Mouse (Mus musculus) hindbrain, embryonic 15.5 days (tissue): ENCODE results near the gene Ccdc89. TPM values are rescaled to one million over a fixed set of nuclear protein-coding genes. Genes with fewer than 3 reads are reported as not detected.

Source experiments
- ATAC-seq: fragments of 200-750 bp; cut with Nextera tagmentation; 2 replicates; pipeline ENCODE4 v1.8.0; 2017; ENCODE audit warnings: low read depth, moderate number of reproducible peaks, moderate TSS enrichment; ENCODE audit not compliant: low FRiP score
- H3K27ac ChIP-seq: fragments of 300-500 bp; sonication (generic); replicated peaks from 2 replicates; pipeline ENCODE4 v1.5.1; 2015; ENCODE audit warnings: mild to moderate bottlenecking, inconsistent platforms
- H3K27me3 ChIP-seq: fragments of 300-500 bp; sonication (generic); 2 replicates; pipeline ENCODE4 v1.6.1; 2015; ENCODE audit warnings: control low read depth, inconsistent platforms
- H3K36me3 ChIP-seq: fragments of 300-500 bp; sonication (generic); 2 replicates; pipeline ENCODE4 v1.6.1; 2015; ENCODE audit warnings: control low read depth, inconsistent platforms
- H3K4me1 ChIP-seq: fragments of 300-500 bp; sonication (generic); replicated peaks from 2 replicates; pipeline ENCODE4 v1.6.1; 2015; ENCODE audit warnings: control low read depth, inconsistent platforms
- H3K4me2 ChIP-seq: fragments of 300-500 bp; sonication (generic); 2 replicates; pipeline ENCODE4 v1.6.1; 2015; ENCODE audit warnings: moderate library complexity, mild to moderate bottlenecking, inconsistent platforms
- H3K4me3 ChIP-seq: fragments of 300-500 bp; sonication (generic); 2 replicates; pipeline ENCODE4 v1.5.1; 2015; ENCODE audit warnings: mild to moderate bottlenecking, inconsistent platforms
- H3K9ac ChIP-seq: fragments of 300-500 bp; sonication (generic); 2 replicates; pipeline ENCODE4 v1.6.1; 2015; ENCODE audit warnings: inconsistent platforms
- H3K9me3 ChIP-seq: fragments of 300-500 bp; sonication (generic); 2 replicates; pipeline ENCODE4 v1.6.1; 2016; ENCODE audit warnings: control low read depth, inconsistent platforms
- WGBS: fragments of 180-500 bp; shearing (Covaris S2); methylation state at CpG from one replicate; pipeline ENCODE4 v1.1.7; 2015; 5-methylcytosine and 5-hydroxymethylcytosine counted together
- polyA plus RNA-seq: library from polyadenylated mRNA; unstranded; fragments of >200 nt; fragmentation: Nextera tagmentation; extraction: Ambion mirVana; gene quantifications from 2 replicates; pipeline ENCODE4 v1.2.1, GENCODE M21; 2015

Gene Ccdc89
- 2.0 and 2.3 TPM in 2 replicates for polyA plus RNA-seq

DNA sequence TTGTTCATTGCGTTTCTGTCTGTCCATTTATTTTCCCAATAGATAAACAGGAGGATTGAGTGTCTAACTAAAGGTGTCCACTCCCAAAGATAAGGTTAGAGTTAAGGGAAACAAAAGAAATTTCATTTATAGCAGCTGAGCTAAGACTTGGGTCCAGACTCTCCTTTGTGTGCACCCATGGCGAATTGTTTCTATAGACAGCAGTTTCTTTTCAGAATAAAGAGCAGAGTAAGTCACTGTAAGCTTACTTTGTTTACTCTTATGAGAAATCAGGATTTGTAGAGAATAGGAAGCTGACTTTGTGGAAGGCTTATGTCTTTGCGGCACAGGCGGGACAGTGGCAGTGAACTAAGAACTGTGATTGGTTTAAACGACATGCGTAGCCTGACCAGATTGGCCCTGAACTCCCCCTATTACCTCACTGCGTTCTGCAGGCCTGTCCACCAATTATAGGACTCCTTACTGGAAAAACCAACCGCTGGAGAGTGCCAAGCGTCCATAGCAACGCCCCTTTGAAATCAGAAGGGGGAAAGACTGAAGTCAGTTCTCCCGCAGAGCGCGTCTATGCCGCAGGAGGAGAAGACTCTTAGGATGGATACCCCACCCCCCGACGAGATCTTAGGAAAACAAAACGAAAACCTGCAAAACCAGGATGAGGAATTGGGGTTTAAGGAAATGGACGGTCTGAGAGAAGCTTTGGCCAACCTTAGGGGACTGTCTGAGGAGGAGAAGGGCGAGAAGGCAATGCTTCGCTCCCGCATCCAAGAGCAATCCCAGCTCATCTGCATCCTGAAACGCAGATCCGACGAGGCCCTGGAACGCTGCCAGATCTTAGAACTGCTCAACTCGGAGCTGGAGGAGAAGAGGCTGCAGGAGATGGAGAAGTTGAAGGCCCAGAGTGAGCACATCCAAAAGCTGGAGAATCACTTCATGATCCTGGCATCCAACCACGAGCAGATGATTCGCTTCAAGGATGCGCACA, at the start of gene Ccdc89:
Gene Ccdc89, plus strand, starts transcription at position 558 of the 982 bp plus-strand sequence.
- peak within 1 kb of the TSS; percentile 63 for H3K27ac ChIP-seq
- WGBS = 20% methylated on average over 29 of the region's 29 CpGs
- peak within 1 kb of the TSS; percentile 43 for H3K4me3 ChIP-seq
- peak within 1 kb of the TSS; percentile 33 for H3K9ac ChIP-seq
- H3K4me1 ChIP-seq = peaks cover 11% of the 10 kb centered on the region; the same call in 1 of the 2 replicates
- peak; percentile 100 for ATAC-seq
- no peaks in the 10 kb centered on the region for H3K27me3 ChIP-seq
- peak within 1 kb of the TSS; percentile 72 for H3K4me2 ChIP-seq
- H3K9me3 ChIP-seq = no peaks in the 10 kb centered on the region
- H3K36me3 ChIP-seq = no peaks in the 10 kb centered on the region

DNA sequence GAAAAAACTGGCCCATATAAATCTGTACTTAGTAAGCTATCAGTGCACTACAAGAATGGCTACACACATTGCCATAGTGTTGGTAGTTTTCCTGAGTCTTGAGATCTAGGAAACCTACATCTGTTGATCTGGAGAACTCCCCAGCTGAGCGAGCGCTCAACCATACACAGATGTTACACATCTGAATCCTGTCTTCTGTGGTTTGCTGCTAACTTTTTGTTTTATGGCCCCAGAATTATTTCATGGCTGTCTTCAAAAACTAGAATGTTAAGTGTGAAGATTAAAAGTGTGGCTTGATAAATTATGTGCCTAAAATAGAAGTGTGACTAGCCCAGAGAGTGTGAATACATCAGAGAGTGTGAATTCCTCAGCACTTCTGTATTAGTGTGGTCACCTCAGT, 42.0 kb upstream of the Ccdc89 start:
- H3K27ac ChIP-seq = no peak overlapping the region
- no peak overlapping the region for H3K9ac ChIP-seq
- no peaks in the 10 kb centered on the region for H3K36me3 ChIP-seq
- H3K9me3 ChIP-seq = no peaks in the 10 kb centered on the region
- ATAC-seq = no peak
- H3K27me3 ChIP-seq = no peaks in the 10 kb centered on the region
- WGBS = 89% methylated on average over 2 of the region's 2 CpGs
- no peak overlapping the region for H3K4me3 ChIP-seq
- H3K4me1 ChIP-seq = peaks cover 11% of the 10 kb centered on the region
- no peak overlapping the region for H3K4me2 ChIP-seq

DNA sequence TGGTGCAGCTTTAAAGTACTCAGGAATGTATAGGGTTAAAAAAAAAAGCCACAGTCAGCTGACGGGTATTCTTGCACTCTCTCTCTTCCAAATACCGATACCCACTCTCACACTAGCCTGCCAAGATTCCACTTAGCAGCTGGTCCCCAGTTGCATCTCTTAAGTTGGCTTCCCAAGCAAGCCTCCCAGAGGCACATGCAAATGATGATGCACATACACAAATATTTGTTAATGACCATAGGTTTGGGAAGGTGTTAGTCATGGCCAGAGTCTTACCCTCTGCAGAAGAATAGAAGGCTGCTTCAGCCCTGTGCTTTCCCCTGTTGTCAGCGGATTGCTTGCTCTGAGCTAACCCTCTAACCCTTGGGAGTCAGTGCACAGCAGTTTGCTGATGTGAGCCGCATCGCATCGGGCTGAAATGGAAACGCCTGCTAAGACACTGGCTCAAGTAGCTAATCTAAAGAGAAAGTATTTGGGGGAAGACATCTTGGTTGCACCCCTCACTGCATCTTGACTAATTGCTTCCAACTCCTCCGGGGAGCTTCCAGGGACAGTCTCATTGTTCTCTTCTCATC, 39.4 kb upstream of the Ccdc89 start:
- ATAC-seq = peak; percentile 89
- peak overlapping the region; percentile 63 for H3K4me2 ChIP-seq
- no peaks in the 10 kb centered on the region for H3K27me3 ChIP-seq
- H3K36me3 ChIP-seq = no peaks in the 10 kb centered on the region
- peak overlapping the region; percentile 71 for H3K27ac ChIP-seq
- peak overlapping the region; percentile 39 for H3K4me3 ChIP-seq
- H3K9me3 ChIP-seq = no peaks in the 10 kb centered on the region
- under 1% methylated on average over 8 of the region's 8 CpGs for WGBS
- H3K9ac ChIP-seq = peak overlapping the region; percentile 47
- H3K4me1 ChIP-seq = peaks cover 14% of the 10 kb centered on the region

DNA sequence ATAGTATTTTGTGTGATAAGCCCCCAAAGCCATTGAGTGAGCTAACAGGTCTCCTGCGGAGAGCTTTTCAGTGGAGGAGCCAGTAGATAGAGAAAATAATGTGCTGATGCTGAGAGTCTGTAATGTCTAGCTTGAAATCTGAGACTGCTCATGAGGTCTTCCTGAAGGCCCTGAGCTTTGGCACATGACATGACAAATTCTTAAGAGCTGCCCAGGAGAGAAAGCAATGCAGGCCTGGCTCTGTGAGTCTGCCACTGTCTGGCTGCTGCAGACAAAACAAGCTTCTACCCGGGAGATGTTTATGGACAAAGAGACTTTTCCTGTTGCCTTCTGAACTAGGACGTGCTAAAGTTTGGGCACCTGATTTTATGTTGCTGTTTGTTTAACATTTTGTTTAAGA, 36.6 kb upstream of the Ccdc89 start:
- Histone ChIP-seq H3K27ac (no peak overlapping the region), H3K4me2 (no peak overlapping the region), H3K9ac (no peak overlapping the region), H3K27me3 (no peaks in the 10 kb centered on the region), H3K4me3 (no peak overlapping the region), H3K9me3 (no peaks in the 10 kb centered on the region), H3K36me3 (no peaks in the 10 kb centered on the region), H3K4me1 (peaks cover 14% of the 10 kb centered on the region)
- 27% methylated on average over 3 of the region's 3 CpGs for WGBS
- no peak for ATAC-seq

DNA sequence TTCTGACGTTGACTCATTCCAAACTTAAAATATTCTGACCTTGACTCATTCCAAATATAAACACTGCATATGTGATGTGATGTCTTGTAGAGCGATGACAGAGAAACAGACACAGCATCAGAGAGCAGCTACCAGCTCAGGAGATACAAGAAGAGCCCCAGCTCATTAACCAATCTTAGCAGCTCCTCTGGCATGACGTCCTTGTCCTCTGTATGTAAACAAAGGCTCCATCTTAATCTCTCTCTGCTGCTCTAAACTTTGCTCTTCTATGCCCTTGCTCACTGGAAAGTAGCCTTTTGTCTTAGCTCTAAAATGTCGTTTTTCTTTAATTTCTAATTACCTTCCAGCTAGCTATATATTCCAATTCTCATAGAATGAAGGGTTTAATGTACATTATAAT, 31.3 kb upstream of the Ccdc89 start:
- Histone ChIP-seq H3K27me3 (no peaks in the 10 kb centered on the region), H3K4me1 (no peaks in the 10 kb centered on the region), H3K36me3 (no peaks in the 10 kb centered on the region), H3K27ac (no peak overlapping the region), H3K4me3 (no peak overlapping the region), H3K9me3 (no peaks in the 10 kb centered on the region), H3K4me2 (no peak overlapping the region), H3K9ac (no peak overlapping the region)
- 66% methylated on average over 4 of the region's 4 CpGs for WGBS
- no peak for ATAC-seq

DNA sequence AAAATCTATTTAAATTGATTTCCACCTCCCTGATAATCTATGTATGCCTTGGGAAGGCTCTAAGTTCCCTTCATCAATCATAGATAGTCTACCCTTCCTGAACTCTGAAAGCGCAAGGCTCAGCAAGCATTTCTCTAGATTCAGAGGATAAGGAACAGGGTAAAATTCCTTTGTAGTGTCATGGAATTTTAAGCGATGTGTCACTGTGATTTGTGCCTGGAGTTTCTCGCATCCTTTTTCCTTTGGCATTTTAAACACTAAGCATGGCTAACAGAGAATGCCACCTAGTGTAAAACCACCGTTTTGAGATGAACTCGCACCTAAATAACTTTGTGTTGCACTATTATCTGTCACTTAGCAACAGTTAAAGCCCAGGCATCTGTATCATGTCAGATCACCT, 30.4 kb upstream of the Ccdc89 start:
- Histone ChIP-seq H3K4me1 (no peaks in the 10 kb centered on the region), H3K9ac (no peak overlapping the region), H3K27ac (no peak overlapping the region), H3K27me3 (no peaks in the 10 kb centered on the region), H3K4me3 (no peak overlapping the region), H3K4me2 (no peak overlapping the region), H3K36me3 (no peaks in the 10 kb centered on the region), H3K9me3 (no peaks in the 10 kb centered on the region)
- 66% methylated on average over 5 of the region's 5 CpGs for WGBS
- ATAC-seq = no peak

DNA sequence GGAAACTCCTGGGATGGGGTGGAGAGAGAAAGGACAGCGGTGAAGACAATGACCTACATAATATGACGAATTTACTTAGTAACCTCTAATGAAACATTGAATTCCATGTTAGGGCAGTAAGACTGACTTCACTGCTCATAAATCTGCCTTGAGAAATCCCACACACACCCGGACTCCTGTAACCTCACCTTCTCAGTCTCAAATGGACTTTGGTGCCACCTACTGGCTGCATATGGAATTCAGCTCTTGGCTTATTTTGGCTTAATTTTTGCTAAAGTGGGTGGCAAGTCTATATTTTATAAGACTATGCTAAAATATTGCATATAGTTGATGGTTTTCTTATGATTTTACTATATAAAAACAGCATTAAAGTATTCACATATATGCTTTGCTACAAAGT, 16.4 kb upstream of the Ccdc89 start:
- no peak overlapping the region for H3K9ac ChIP-seq
- no peaks in the 10 kb centered on the region for H3K9me3 ChIP-seq
- no peak overlapping the region for H3K4me2 ChIP-seq
- WGBS = 46% methylated on average over 3 of the region's 3 CpGs
- no peak overlapping the region for H3K27ac ChIP-seq
- no peaks in the 10 kb centered on the region for H3K4me1 ChIP-seq
- no peaks in the 10 kb centered on the region for H3K27me3 ChIP-seq
- no peaks in the 10 kb centered on the region for H3K36me3 ChIP-seq
- H3K4me3 ChIP-seq = no peak overlapping the region
- no peak for ATAC-seq

DNA sequence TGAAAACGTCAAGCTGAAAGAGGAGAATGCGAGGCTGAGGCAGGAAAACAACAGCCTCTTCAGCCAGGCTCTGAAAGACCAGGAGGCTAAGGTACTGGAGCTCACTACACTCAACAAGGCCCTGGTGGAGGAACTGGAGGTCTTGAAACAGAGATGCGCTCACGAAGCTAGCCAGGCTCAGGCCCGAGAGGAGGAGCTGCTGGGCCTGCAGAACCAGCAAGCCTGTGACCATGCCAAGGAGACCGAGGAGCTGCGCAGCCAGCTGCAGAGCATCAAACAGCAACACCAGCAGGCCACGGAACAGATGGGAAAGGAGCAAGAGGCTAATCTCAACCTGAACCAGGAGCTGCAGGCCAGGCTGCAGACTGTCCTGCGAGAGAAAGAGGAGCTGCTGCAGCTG, 629 bp downstream of the Ccdc89 start:
- no peak for ATAC-seq
- H3K9ac ChIP-seq = peak overlapping the region; percentile 33
- H3K9me3 ChIP-seq = no peaks in the 10 kb centered on the region
- H3K27me3 ChIP-seq = no peaks in the 10 kb centered on the region
- peak overlapping the region; percentile 72 for H3K4me2 ChIP-seq
- H3K4me3 ChIP-seq = peak overlapping the region; percentile 43
- peaks cover 11% of the 10 kb centered on the region; the same call in 1 of the 2 replicates for H3K4me1 ChIP-seq
- H3K36me3 ChIP-seq = no peaks in the 10 kb centered on the region
- WGBS = 67% methylated on average over 9 of the region's 9 CpGs
- H3K27ac ChIP-seq = no peak overlapping the region

DNA sequence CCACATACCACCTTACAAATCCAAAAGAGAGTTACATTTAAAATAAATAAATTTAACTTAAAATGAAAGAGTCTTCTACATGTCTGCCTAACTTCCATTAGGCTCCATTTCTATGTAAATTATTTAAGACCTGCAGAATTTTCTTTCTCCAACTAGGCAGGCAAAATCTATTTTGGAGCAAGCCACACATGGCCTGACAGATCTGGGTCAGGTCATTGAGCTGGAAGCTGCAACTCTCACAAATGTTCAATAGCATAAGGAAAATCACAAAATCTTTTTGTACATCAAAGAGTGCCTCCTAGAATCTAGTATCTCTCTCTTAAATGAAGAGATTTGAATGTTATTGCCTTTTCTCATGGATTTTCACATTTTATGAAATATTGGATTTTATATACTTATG, 5.8 kb downstream of the Ccdc89 start:
- Histone ChIP-seq H3K36me3 (no peaks in the 10 kb centered on the region), H3K4me2 (no peak overlapping the region), H3K4me1 (peaks cover 1% of the 10 kb centered on the region; the same call in 1 of the 2 replicates), H3K9me3 (no peaks in the 10 kb centered on the region), H3K27me3 (no peaks in the 10 kb centered on the region), H3K27ac (no peak overlapping the region), H3K4me3 (no peak overlapping the region), H3K9ac (no peak overlapping the region)
- no peak for ATAC-seq

DNA sequence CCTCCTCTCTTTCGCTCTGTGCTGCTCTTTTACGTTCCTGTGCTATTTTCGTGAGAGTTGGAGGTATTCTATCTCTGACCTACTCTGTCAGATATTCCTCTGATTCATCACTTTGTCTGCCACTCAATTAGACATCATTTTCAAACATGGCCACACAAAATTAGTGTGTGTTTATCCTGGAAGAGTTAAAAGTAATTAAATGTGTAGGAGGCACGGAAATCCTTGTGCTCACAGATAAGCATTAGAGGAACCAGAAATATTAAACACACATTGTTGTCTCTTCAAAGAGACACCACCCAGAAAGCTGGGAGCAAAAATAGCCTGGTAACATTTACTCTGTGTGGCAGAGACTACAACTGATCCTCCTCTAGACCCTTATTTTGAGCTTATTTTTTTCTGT, 13.7 kb downstream of the Ccdc89 start:
- Histone ChIP-seq H3K4me3 (no peak overlapping the region), H3K27me3 (no peaks in the 10 kb centered on the region), H3K9me3 (no peaks in the 10 kb centered on the region), H3K4me1 (peaks cover 4% of the 10 kb centered on the region; the same call in 1 of the 2 replicates), H3K27ac (no peak overlapping the region), H3K9ac (no peak overlapping the region), H3K36me3 (no peaks in the 10 kb centered on the region), H3K4me2 (no peak overlapping the region)
- 92% methylated on average over 4 of the region's 4 CpGs for WGBS
- no peak for ATAC-seq

DNA sequence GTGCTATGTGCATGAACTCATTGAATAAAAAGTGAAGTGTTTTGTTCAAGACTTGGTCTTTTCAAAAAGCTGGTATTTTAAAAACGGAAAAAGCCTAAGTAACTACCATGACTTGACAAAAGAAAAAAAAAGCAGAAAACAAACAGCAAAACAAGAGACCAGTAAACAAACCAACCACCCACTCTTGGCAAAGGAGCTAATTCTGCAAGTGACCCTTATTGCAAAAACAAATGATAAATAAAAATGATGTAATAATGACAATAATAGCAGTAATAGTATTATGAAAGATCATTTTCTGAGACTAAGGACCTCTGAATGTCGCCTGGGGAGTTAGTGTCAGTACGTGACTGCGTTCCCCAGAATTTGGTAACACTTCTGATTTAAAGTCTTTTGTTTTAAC, 15.7 kb downstream of the Ccdc89 start:
- Histone ChIP-seq H3K9me3 (no peaks in the 10 kb centered on the region), H3K4me2 (peak overlapping the region; percentile 65), H3K4me1 (peaks cover 11% of the 10 kb centered on the region), H3K36me3 (no peaks in the 10 kb centered on the region), H3K27me3 (no peaks in the 10 kb centered on the region), H3K9ac (peak overlapping the region; percentile 59), H3K4me3 (peak overlapping the region; percentile 66), H3K27ac (peak overlapping the region; percentile 97)
- 7% methylated on average over 4 of the region's 4 CpGs for WGBS
- ATAC-seq = peak; percentile 48

DNA sequence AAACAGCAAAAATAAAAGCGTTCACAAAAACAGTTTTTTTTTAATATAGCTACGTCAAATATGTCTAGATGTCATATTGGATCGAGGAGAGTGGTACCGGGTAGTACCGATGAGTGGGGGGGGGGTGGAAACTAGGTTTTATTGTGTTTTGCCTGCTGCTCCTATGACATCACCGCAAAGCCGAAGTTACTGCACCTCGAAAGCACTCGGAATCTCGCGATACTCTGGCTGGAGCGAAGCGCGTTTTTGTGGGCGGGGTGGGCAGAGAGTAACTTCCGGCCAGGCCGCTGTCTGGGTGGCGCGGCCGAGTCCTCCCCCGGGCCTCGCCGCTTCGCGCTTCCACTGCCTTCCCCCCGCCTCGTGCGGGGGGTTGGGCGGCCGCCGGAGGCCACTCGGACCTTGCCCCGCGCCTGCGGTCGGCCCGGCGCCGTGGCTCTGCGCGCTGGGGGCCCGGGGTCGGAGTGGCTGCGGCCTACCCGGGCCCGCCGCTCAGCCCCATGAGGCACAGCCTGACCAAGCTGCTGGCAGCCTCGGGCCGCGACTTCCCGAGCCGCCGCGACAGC, 16.2 kb downstream of the Ccdc89 start, which contains the start of gene Crebzf:
Gene Crebzf, plus strand, starts transcription at position 212 of the 563 bp plus-strand sequence.
- H3K27ac ChIP-seq = peak within 1 kb of the TSS; percentile 97
- peak within 1 kb of the TSS; percentile 66 for H3K4me3 ChIP-seq
- H3K27me3 ChIP-seq = no peaks in the 10 kb centered on the region
- H3K9me3 ChIP-seq = no peaks in the 10 kb centered on the region
- H3K9ac ChIP-seq = peak within 1 kb of the TSS; percentile 93
- peak within 1 kb of the TSS; percentile 80 for H3K4me2 ChIP-seq
- WGBS = under 1% methylated on average over 51 of the region's 54 CpGs
- peaks cover 13% of the 10 kb centered on the region for H3K4me1 ChIP-seq
- ATAC-seq = peak; percentile 98
- 0 out of 2 replicates have a peak, but pooled peaks cover 3% of the 10 kb centered on the region for H3K36me3 ChIP-seq
